Mouse (Mus musculus) forebrain, embryonic 15.5 days (tissue): ENCODE measurements at regions not wholly inside any gene's neighbourhood (a gene's known extent, or its start where the extent isn't known, plus 50 kb on each side); places are given as distances from the start of the nearest gene placed in this dataset.

Source experiments
- ATAC-seq: fragments of 200-750 bp; cut with Nextera tagmentation; replicated peaks from 2 replicates; pipeline ENCODE4 v1.8.0; 2017; ENCODE audit warnings: mild to moderate bottlenecking, moderate TSS enrichment, moderate library complexity
- H3K27ac ChIP-seq: fragments of 300-500 bp; sonication (generic); replicated peaks from 2 replicates; pipeline ENCODE4 v1.5.1; 2015; ENCODE audit warnings: mild to moderate bottlenecking, inconsistent platforms
- H3K27me3 ChIP-seq: fragments of 300-500 bp; sonication (generic); 2 replicates; pipeline ENCODE4 v1.6.1; 2015; ENCODE audit warnings: inconsistent platforms
- H3K36me3 ChIP-seq: fragments of 300-500 bp; sonication (generic); 2 replicates; pipeline ENCODE4 v1.6.1; 2015; ENCODE audit warnings: mild to moderate bottlenecking, inconsistent platforms
- H3K4me1 ChIP-seq: fragments of 300-500 bp; sonication (generic); 2 replicates; pipeline ENCODE4 v1.6.1; 2015; ENCODE audit warnings: inconsistent platforms
- H3K4me2 ChIP-seq: fragments of 300-500 bp; sonication (generic); replicated peaks from 2 replicates; pipeline ENCODE4 v1.6.1; 2015; ENCODE audit warnings: mild to moderate bottlenecking, inconsistent platforms
- H3K4me3 ChIP-seq: fragments of 300-500 bp; sonication (generic); 2 replicates; pipeline ENCODE4 v1.5.1; 2015; ENCODE audit warnings: mild to moderate bottlenecking, inconsistent platforms
- H3K9ac ChIP-seq: fragments of 300-500 bp; sonication (generic); replicated peaks from 2 replicates; pipeline ENCODE4 v1.6.1; 2015; ENCODE audit warnings: mild to moderate bottlenecking, inconsistent platforms
- H3K9me3 ChIP-seq: fragments of 300-500 bp; sonication (generic); 2 replicates; pipeline ENCODE4 v1.6.1; 2016; ENCODE audit warnings: inconsistent platforms
- WGBS: fragments of 180-500 bp; shearing (Covaris S2); methylation state at CpG from one replicate; pipeline ENCODE4 v1.1.7; 2015; ENCODE audit warnings: mixed read lengths; 5-methylcytosine and 5-hydroxymethylcytosine counted together

GRCm38 (mm10) chr7:37255840-37256239 lies 517.6 kb downstream of the Zfp536 start:
- 78% methylated on average over 3 of the region's 3 CpGs for WGBS
- H3K9me3 ChIP-seq, result 0 out of 2 replicates have a peak, but pooled peaks cover 4% of the 10 kb centered on the region
- ATAC-seq, result no peak

GRCm38 (mm10) chr7:37259293-37259692 lies 514.1 kb downstream of the Zfp536 start:
- Histone ChIP-seq H3K9ac (no peak overlapping the region), H3K27me3 (no peaks in the 10 kb centered on the region), H3K27ac (no peak overlapping the region), H3K36me3 (no peaks in the 10 kb centered on the region), H3K4me2 (no peak overlapping the region), H3K4me1 (no peaks in the 10 kb centered on the region), H3K4me3 (no peak overlapping the region), H3K9me3 (no peaks in the 10 kb centered on the region)
- 45% methylated on average over 6 of the region's 6 CpGs for WGBS
- ATAC-seq, result no peak

More at GRCm38 (mm10) chr7:37255840-37256239, 517.6 kb downstream of the Zfp536 start:
- no peak overlapping the region for H3K4me2 ChIP-seq
- no peak overlapping the region for H3K9ac ChIP-seq
- H3K4me3 ChIP-seq, result no peak overlapping the region
- no peaks in the 10 kb centered on the region for H3K27me3 ChIP-seq
- H3K27ac ChIP-seq, result no peak overlapping the region
- no peaks in the 10 kb centered on the region for H3K36me3 ChIP-seq
- H3K4me1 ChIP-seq, result no peaks in the 10 kb centered on the region

- no peak overlapping the region for H3K9ac ChIP-seq
- ATAC-seq, result no peak
- no peaks in the 10 kb centered on the region for H3K9me3 ChIP-seq
- H3K4me1 ChIP-seq, result no peaks in the 10 kb centered on the region
- no peaks in the 10 kb centered on the region for H3K27me3 ChIP-seq
- no peak overlapping the region for H3K4me2 ChIP-seq
- H3K4me3 ChIP-seq, result no peak overlapping the region
- no peaks in the 10 kb centered on the region for H3K36me3 ChIP-seq
- 37% methylated on average over 3 of the region's 3 CpGs for WGBS
- H3K27ac ChIP-seq, result no peak overlapping the region
Observed at GRCm38 (mm10) chr7:37262846-37263245, 510.6 kb downstream of the Zfp536 start.

DNA sequence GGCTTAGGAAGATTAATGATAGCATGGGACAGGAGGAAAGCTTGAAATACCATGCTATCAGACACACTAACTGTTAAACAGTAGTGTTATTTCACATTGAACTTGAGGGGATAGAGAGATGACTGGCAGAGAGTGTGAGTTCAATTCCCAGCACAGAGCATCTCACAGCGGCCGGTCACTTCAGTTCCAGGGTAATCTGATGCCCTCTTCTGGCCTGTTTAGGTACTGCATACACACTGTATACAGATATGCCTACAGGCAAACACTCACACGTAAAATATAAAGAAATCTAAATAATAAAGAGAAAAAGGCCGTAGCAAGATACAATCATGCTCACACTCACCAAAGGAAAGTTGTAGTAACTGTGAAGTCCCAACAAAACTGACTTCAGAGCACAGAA lies 506.0 kb downstream of the Zfp536 start:
- Histone ChIP-seq H3K9ac (no peak overlapping the region), H3K4me3 (no peak overlapping the region), H3K27ac (no peak overlapping the region), H3K27me3 (no peaks in the 10 kb centered on the region), H3K4me2 (no peak overlapping the region), H3K36me3 (no peaks in the 10 kb centered on the region), H3K9me3 (no peaks in the 10 kb centered on the region), H3K4me1 (no peaks in the 10 kb centered on the region)
- ATAC-seq, result no peak
- WGBS, result 82% methylated on average over 4 of the region's 4 CpGs

DNA sequence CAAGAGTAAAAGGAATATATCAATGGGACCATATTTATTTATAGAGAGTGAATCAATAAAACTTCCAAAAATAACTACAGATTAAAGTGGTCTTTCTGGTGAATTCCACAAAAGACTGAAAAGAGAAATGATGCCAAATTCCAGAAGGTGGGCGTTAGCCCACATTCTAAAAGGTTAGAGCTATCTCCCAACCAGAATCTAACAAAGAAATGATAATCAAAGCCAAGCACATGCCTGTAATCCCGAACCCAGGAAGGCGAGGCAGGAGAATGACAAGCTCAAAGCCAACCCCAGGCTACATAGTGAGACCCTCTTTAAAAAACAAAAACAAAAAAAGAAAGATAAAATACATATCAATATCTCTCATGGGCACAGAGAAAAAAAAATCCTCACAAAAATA lies 502.6 kb downstream of the Zfp536 start:
- no peaks in the 10 kb centered on the region for H3K36me3 ChIP-seq
- no peak overlapping the region for H3K4me2 ChIP-seq
- H3K9ac ChIP-seq, result no peak overlapping the region
- H3K27ac ChIP-seq, result no peak overlapping the region
- 80% methylated on average over 3 of the region's 3 CpGs for WGBS
- H3K4me1 ChIP-seq, result no peaks in the 10 kb centered on the region
- no peaks in the 10 kb centered on the region for H3K9me3 ChIP-seq
- no peak overlapping the region for H3K4me3 ChIP-seq
- no peak for ATAC-seq
- H3K27me3 ChIP-seq, result no peaks in the 10 kb centered on the region

- no peak for ATAC-seq
- Histone ChIP-seq H3K27ac (no peak overlapping the region), H3K4me2 (no peak overlapping the region), H3K36me3 (no peaks in the 10 kb centered on the region), H3K4me1 (peaks cover 11% of the 10 kb centered on the region), H3K4me3 (no peak overlapping the region), H3K9ac (no peak overlapping the region), H3K9me3 (no peaks in the 10 kb centered on the region), H3K27me3 (no peaks in the 10 kb centered on the region)
- 22% methylated on average over 5 of the region's 5 CpGs for WGBS
Observed at GRCm38 (mm10) chr7:37290018-37290417, 483.4 kb downstream of the Zfp536 start.

GRCm38 (mm10) chr7:37290493-37291045 lies 482.9 kb downstream of the Zfp536 start:
- Histone ChIP-seq H3K36me3 (no peaks in the 10 kb centered on the region), H3K4me1 (peaks cover 11% of the 10 kb centered on the region), H3K27me3 (no peaks in the 10 kb centered on the region), H3K4me2 (peak overlapping the region; percentile 16; the same call in 1 of the 2 replicates), H3K27ac (no peak overlapping the region), H3K9me3 (no peaks in the 10 kb centered on the region), H3K9ac (no peak overlapping the region), H3K4me3 (no peak overlapping the region)
- ATAC-seq, result no peak
- 18% methylated on average over 19 of the region's 19 CpGs for WGBS

DNA sequence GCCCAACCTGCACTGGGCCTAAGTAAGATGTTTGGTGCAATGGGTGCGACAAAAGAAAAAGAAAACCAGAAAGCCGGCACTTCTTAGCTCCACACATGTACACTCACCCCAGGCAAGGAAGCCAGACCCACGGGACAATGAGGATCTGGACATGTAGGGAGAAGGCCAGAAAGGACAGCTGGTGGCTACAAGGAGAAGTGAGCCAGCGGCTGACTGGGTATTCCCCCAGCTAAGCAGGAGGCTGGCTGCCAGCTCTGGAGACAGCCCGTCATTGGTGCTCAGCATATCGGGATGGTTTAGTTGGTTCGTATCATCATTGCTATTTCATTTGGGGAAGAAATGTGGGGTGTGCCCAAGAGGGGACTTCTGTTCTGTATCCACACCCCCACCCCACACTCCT lies 481.7 kb downstream of the Zfp536 start:
- no peak for ATAC-seq
- H3K4me2 ChIP-seq, result no peak overlapping the region
- no peaks in the 10 kb centered on the region for H3K36me3 ChIP-seq
- no peak overlapping the region for H3K27ac ChIP-seq
- no peaks in the 10 kb centered on the region for H3K9me3 ChIP-seq
- no peaks in the 10 kb centered on the region for H3K27me3 ChIP-seq
- H3K4me1 ChIP-seq, result peaks cover 11% of the 10 kb centered on the region
- H3K4me3 ChIP-seq, result no peak overlapping the region
- 73% methylated on average over 7 of the region's 7 CpGs for WGBS
- no peak overlapping the region for H3K9ac ChIP-seq

DNA sequence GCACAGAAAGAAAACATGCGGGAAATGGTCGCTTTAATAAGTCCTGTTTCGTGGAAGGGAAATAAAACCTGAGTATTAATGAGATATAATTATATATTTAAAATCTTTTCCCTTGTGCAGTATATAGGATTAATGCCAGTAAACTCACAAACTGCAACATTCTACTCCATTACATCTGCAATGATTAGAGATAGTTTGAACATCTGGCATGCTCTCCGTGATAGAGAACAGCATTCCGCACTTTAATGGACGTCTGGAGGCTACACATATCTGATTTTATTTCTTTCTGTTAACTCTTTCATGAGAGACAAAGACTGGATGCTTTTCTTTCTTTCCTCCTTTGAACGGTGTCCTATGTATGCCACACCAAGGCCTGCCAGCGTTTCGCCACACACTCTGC lies 480.9 kb downstream of the Zfp536 start:
- Histone ChIP-seq H3K4me1 (peaks cover 11% of the 10 kb centered on the region), H3K36me3 (no peaks in the 10 kb centered on the region), H3K4me2 (no peak overlapping the region), H3K4me3 (no peak overlapping the region), H3K9ac (no peak overlapping the region), H3K27me3 (no peaks in the 10 kb centered on the region), H3K9me3 (no peaks in the 10 kb centered on the region), H3K27ac (no peak overlapping the region)
- 73% methylated on average over 9 of the region's 9 CpGs for WGBS
- ATAC-seq, result no peak

- no peak overlapping the region for H3K9ac ChIP-seq
- H3K9me3 ChIP-seq, result no peaks in the 10 kb centered on the region
- H3K27ac ChIP-seq, result no peak overlapping the region
- ATAC-seq, result no peak
- H3K4me2 ChIP-seq, result no peak overlapping the region
- no peaks in the 10 kb centered on the region for H3K27me3 ChIP-seq
- no peaks in the 10 kb centered on the region for H3K36me3 ChIP-seq
- peaks cover 6% of the 10 kb centered on the region; the same call in 1 of the 2 replicates for H3K4me1 ChIP-seq
- H3K4me3 ChIP-seq, result no peak overlapping the region
- 24% methylated on average over 3 of the region's 3 CpGs for WGBS
Observed at GRCm38 (mm10) chr7:37298888-37299287, 474.6 kb downstream of the Zfp536 start.

- H3K27me3 ChIP-seq, result no peaks in the 10 kb centered on the region
- H3K36me3 ChIP-seq, result no peaks in the 10 kb centered on the region
- H3K4me2 ChIP-seq, result no peak overlapping the region
- H3K4me3 ChIP-seq, result no peak overlapping the region
- 81% methylated on average over 9 of the region's 9 CpGs for WGBS
- H3K4me1 ChIP-seq, result no peaks in the 10 kb centered on the region
- H3K9ac ChIP-seq, result no peak overlapping the region
- no peak for ATAC-seq
- no peak overlapping the region for H3K27ac ChIP-seq
- no peaks in the 10 kb centered on the region for H3K9me3 ChIP-seq
Observed at GRCm38 (mm10) chr7:37305463-37305862, 468.0 kb downstream of the Zfp536 start.

DNA sequence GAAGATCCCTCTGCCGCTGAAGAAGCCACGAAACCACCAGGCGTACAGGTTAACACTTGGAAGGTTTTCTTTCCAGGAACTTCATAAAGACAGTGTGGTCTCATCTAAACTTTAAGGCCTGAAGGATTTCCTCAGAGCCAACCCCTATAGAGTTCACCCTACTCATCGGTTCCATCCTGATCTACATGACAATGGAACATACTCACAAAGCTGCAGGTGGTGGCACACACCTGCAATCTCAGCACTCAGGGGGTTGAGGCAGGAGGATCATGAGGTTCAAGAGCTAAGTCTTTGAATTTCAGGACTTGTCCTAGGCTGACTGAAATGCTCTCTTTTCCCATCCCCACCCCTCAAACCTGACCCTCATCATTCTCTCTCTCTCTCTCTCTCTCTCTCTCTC lies 466.2 kb downstream of the Zfp536 start:
- H3K4me3 ChIP-seq, result no peak overlapping the region
- no peak overlapping the region for H3K27ac ChIP-seq
- H3K4me1 ChIP-seq, result no peaks in the 10 kb centered on the region
- H3K9me3 ChIP-seq, result no peaks in the 10 kb centered on the region
- H3K27me3 ChIP-seq, result no peaks in the 10 kb centered on the region
- WGBS, result 87% methylated on average over 4 of the region's 4 CpGs
- no peak overlapping the region for H3K4me2 ChIP-seq
- no peak overlapping the region for H3K9ac ChIP-seq
- H3K36me3 ChIP-seq, result no peaks in the 10 kb centered on the region
- no peak for ATAC-seq

- Histone ChIP-seq H3K4me2 (no peak overlapping the region), H3K9me3 (no peaks in the 10 kb centered on the region), H3K36me3 (no peaks in the 10 kb centered on the region), H3K27me3 (no peaks in the 10 kb centered on the region), H3K4me1 (peaks cover 3% of the 10 kb centered on the region; the same call in 1 of the 2 replicates), H3K27ac (no peak overlapping the region), H3K4me3 (no peak overlapping the region), H3K9ac (no peak overlapping the region)
- 91% methylated on average over 7 of the region's 7 CpGs for WGBS
- ATAC-seq, result no peak
Observed at GRCm38 (mm10) chr7:37324653-37325052, 448.8 kb downstream of the Zfp536 start.
